Mouse (Mus musculus): ENCODE data around the gene Epn2. TPM values are rescaled to one million over a fixed set of nuclear protein-coding genes. Genes with fewer than 3 reads are reported as not detected.

Gene Epn2
- polyA plus RNA-seq, 1 experiment = 0.31 TPM

DNA sequence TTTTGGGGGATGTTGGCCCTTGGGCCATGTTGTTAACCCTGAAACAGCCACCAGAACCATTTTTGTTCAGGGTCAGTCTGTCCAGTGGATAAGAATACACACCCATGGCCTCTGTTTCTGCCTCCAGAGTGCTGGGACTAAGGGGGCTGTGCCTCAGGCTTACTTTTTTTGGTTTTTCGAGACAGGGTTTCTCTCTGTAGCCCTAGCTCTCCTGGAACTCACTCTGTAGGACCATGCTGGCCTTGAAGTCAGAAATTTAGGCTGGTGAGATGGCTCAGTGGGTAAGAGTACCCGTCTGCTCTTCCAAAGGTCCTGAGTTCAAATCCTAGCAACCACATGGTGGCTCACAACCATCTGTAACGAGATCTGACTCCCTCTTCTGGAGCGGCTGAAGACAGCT lies 100.7 kb downstream of the Epn2 start:
- Histone ChIP-seq H3K36me3 (replicated peaks; ENCODE audit: low read length) (no peaks in the 10 kb centered on the region), H3K4me3 (replicated peaks) (no peak overlapping the region), H3K4me1 (no peaks in the 10 kb centered on the region), H3K27me3 (replicated peaks) (peaks cover 58% of the 10 kb centered on the region), H3K9me3 (no peaks in the 10 kb centered on the region)
- TF ChIP-seq GATA1 (IDR thresholded peaks at IDR 0.05; ENCODE audit: borderline replicate concordance, low read length) (no peak), FLI1 (IDR thresholded peaks at IDR 0.05; ENCODE audit: low read length) (no peak)

DNA sequence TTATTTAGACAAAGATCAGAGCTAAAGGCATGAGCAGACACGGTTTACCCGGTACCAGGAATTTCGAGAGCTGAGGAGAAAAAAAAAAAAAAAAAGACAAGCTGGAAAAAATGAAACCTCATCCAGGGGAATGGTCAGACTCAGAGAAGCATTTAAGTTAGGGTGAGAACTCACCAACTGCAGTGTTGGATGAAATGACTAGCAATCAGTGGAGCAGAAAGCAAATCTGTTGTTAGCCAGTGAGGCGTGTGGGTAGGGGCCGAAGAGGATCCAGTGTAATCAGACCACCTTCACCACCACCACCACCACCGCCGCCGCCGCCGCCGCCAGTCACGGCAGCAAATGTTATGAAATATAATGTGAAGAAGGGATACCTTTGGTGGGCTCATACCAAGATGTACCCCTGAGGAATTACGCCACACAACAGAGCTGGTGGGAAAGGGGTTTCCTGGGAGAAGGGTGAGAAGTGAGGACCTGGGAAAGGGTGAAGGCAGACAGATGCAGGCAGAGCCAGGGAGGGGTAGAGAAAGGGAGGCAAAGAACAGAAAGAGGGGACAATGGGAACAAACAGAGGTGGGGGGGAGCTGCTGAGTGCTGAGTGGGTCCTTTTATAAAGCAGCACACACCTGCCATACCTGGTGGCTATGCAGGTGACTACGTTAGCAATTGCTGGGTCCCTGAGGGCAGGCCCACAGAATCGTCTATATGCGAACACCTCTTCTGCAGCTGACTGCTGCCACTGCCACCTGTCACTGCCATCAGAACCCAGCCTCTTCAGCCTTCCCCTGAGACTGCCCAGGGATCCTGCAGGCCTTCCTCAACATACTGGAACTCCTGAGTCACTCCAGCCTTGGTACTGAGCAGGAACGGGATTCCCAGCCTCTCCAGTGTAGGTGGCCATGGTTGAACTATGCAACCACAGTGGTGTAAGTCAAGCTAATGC lies 101.7 kb downstream of the Epn2 start:
- no peak for TF ChIP-seq FLI1 (IDR thresholded peaks at IDR 0.05; ENCODE audit: low read length)
- TF ChIP-seq GATA1 (IDR thresholded peaks at IDR 0.05; ENCODE audit: borderline replicate concordance, low read length) = no peak
- H3K4me1 ChIP-seq = no peaks in the 10 kb centered on the region
- H3K27me3 ChIP-seq (replicated peaks) = peaks cover 56% of the 10 kb centered on the region
- no peaks in the 10 kb centered on the region for H3K9me3 ChIP-seq
- no peaks in the 10 kb centered on the region for H3K36me3 ChIP-seq (replicated peaks; ENCODE audit: low read length)
- H3K4me3 ChIP-seq (replicated peaks) = no peak overlapping the region

DNA sequence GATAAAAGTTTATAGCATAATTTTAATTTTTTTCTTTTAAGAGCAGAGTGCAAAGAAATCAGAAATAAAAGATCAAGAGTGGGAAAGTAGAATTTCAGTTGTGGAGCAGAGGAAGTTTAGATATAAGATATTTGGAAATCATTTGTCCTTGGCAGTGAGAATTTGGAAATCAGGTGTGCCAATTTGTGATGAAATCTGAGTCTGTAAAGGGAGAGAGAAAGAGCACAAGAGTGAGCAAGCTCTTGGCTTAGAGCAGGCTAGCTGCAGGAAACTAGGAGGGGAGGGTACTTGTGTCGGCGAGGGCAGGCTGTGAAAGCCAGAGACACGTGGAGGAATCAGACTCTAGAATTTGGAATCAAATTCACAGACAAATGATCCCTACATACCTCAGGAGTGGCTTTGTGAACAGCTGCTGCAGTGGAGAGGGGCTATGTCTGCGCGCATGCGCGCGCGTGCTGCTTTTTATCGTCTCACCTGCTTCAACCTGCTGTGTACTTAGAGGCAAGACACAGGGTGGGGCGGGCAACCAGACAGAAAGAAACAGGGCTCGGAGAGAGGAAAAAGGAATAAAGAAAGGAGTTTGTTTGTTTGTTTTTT lies 102.6 kb downstream of the Epn2 start:
- no peaks in the 10 kb centered on the region for H3K9me3 ChIP-seq
- H3K4me3 ChIP-seq (replicated peaks) = no peak overlapping the region
- H3K4me1 ChIP-seq = no peaks in the 10 kb centered on the region
- no peak for TF ChIP-seq GATA1 (IDR thresholded peaks at IDR 0.05; ENCODE audit: borderline replicate concordance, low read length)
- no peaks in the 10 kb centered on the region for H3K36me3 ChIP-seq (replicated peaks; ENCODE audit: low read length)
- peaks cover 53% of the 10 kb centered on the region for H3K27me3 ChIP-seq (replicated peaks)

DNA sequence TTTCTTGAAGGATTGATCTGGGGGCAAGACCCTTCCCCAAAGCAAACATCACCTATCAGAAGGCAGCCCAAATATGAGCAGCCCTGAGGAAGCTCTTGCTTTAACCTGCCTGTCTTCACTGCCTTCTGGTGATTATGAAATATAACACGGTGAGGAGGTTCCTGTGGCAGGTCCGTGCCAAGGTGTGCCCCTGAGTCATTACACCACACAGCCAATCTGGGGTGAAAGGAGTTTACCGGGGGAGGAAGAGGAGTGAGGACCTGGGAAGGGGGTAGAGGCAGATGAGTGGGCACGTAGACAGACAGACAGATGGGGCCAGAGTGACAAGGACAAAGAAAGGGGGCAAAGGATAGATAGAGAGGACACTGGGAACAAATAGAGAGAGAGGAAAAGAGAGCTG lies 105.9 kb downstream of the Epn2 start:
- TF ChIP-seq FLI1 (IDR thresholded peaks at IDR 0.05; ENCODE audit: low read length) (no peak), GATA1 (IDR thresholded peaks at IDR 0.05; ENCODE audit: borderline replicate concordance, low read length) (no peak)
- no peak overlapping the region for H3K4me3 ChIP-seq (replicated peaks)

DNA sequence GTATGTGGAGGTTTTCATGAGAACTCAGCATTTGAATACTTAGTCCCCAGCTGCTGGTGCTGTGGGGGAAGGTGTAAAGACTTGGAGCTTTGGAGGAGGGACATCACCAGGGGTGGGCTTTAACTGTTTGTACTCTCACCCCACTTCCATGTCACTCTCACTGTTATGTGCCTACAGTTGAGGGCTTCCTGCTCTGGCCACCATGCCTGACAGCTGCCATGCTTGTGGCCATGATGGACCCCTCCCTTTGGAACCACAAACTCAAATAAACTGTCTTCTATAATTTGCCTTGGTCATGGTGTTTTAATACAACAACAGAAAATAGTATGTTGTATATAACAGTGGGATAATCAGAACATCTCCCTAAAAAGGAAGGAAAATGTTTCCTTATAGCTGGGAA lies 108.6 kb downstream of the Epn2 start:
- H3K4me3 ChIP-seq (replicated peaks) = no peak overlapping the region

More for the DNA sequence above, 105.9 kb downstream of the Epn2 start:
- H3K36me3 ChIP-seq (replicated peaks; ENCODE audit: low read length) = no peaks in the 10 kb centered on the region
- no peaks in the 10 kb centered on the region for H3K9me3 ChIP-seq
- peaks cover 51% of the 10 kb centered on the region for H3K27me3 ChIP-seq (replicated peaks)
- peaks cover 16% of the 10 kb centered on the region for H3K4me1 ChIP-seq

DNA sequence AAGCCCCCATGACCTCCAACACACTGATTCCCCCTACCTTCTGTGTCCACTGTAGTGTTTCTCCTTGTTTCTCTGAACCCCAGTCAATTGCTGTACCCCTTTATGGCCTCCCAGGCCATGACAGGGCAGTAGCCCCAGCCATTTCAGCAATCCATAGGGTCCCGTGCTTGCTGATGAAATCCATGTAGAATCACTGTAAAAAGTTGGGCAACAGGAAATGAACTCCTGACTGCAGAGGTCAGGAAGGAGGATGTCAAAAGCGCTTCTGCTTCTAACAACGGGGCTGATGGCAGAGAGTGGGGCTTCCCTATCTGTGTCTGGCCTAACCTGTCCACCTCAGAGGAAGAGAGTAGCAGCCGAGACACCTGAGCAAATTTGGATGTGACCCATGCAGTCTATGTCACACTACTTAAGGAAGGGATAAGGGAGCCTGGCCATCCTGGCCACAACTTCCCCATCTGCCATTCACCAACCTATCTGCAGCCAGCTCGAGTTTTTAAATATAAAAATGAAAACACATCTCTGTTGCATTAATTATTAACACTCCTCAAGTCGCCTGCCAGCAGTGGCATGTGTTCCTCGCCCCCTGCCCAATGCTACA lies 110.1 kb downstream of the Epn2 start:
- H3K27me3 ChIP-seq (replicated peaks) = peaks cover 55% of the 10 kb centered on the region
- H3K9me3 ChIP-seq = no peaks in the 10 kb centered on the region
- H3K36me3 ChIP-seq (replicated peaks; ENCODE audit: low read length) = no peaks in the 10 kb centered on the region
- no peak overlapping the region for H3K4me3 ChIP-seq (replicated peaks)
- TF ChIP-seq GATA1 (IDR thresholded peaks at IDR 0.05; ENCODE audit: borderline replicate concordance, low read length) (no peak), FLI1 (IDR thresholded peaks at IDR 0.05; ENCODE audit: low read length) (no peak)
- H3K4me1 ChIP-seq = peaks cover 16% of the 10 kb centered on the region

More for the DNA sequence above, 108.6 kb downstream of the Epn2 start:
- TF ChIP-seq GATA1 (IDR thresholded peaks at IDR 0.05; ENCODE audit: borderline replicate concordance, low read length) = no peak
- TF ChIP-seq FLI1 (IDR thresholded peaks at IDR 0.05; ENCODE audit: low read length) = no peak
- H3K36me3 ChIP-seq (replicated peaks; ENCODE audit: low read length) = no peaks in the 10 kb centered on the region
- peaks cover 16% of the 10 kb centered on the region for H3K4me1 ChIP-seq
- no peaks in the 10 kb centered on the region for H3K9me3 ChIP-seq
- peaks cover 52% of the 10 kb centered on the region for H3K27me3 ChIP-seq (replicated peaks)

DNA sequence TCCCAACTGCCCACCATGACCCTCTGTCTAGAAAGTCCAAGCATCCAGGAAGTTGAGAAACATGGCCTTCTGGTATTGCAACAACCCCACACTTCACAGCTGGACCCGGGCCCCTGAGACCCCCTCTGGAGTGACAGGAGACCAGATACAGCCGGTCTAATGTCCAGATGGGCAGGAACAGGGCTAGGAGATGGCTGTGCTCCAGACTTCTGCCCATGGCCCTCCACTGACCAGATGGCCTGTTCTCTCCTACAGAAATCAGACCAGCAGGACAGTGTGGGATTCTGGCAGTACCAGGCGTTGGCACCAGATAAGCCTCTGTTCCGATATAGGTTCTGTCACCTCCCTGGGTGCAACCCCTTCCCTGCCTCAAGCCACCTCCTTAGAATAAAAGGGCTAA lies 111.0 kb downstream of the Epn2 start:
- Histone ChIP-seq H3K36me3 (replicated peaks; ENCODE audit: low read length) (no peaks in the 10 kb centered on the region), H3K4me1 (peaks cover 16% of the 10 kb centered on the region), H3K9me3 (no peaks in the 10 kb centered on the region), H3K4me3 (replicated peaks) (peak overlapping the region; percentile 35), H3K27me3 (replicated peaks) (peaks cover 57% of the 10 kb centered on the region)
- TF ChIP-seq GATA1 (IDR thresholded peaks at IDR 0.05; ENCODE audit: borderline replicate concordance, low read length) (no peak), FLI1 (IDR thresholded peaks at IDR 0.05; ENCODE audit: low read length) (no peak)

Other genes with a start within 250 kb of the Epn2 start
- not detected in 2 replicates for gene Slc47a2, start 236.8 kb downstream of the Epn2 start, polyA plus RNA-seq (2012; ENCODE audit: insufficient read depth, low replicate concordance)
- gene Slc47a1, start 201.3 kb downstream of the Epn2 start, polyA plus RNA-seq (2012; ENCODE audit: insufficient read depth, low replicate concordance) = not detected in 2 replicates
- not detected in 2 replicates for gene Rnf112, start 125.6 kb downstream of the Epn2 start, polyA plus RNA-seq (2012; ENCODE audit: insufficient read depth, low replicate concordance)
- gene Mfap4, start 94.3 kb downstream of the Epn2 start, polyA plus RNA-seq (2012; ENCODE audit: insufficient read depth, low replicate concordance) = not detected in 2 replicates
- 20.6 and 21.5 TPM in 2 replicates for gene Mapk7, start 85.3 kb downstream of the Epn2 start, polyA plus RNA-seq (2012; ENCODE audit: insufficient read depth, low replicate concordance)
- gene B9d1, start 74.5 kb downstream of the Epn2 start, polyA plus RNA-seq (2012; ENCODE audit: insufficient read depth, low replicate concordance) = 4.7 TPM in 1 of 2 replicates, not detected in the other
- gene Grap, start 73.6 kb upstream of the Epn2 start, polyA plus RNA-seq (2012; ENCODE audit: insufficient read depth, low replicate concordance) = 5.2 and 14.2 TPM in 2 replicates
- 5.2 and 5.9 TPM in 2 replicates for gene Fam83g, start 104.4 kb upstream of the Epn2 start, polyA plus RNA-seq (2012; ENCODE audit: insufficient read depth, low replicate concordance)
- gene Slc5a10, start 141.1 kb upstream of the Epn2 start, polyA plus RNA-seq (2012; ENCODE audit: insufficient read depth, low replicate concordance) = 0.12 TPM in 1 of 2 replicates, not detected in the other
- gene Prpsap2, start 182.4 kb upstream of the Epn2 start, polyA plus RNA-seq (2012; ENCODE audit: insufficient read depth, low replicate concordance) = 8.9 TPM in 1 of 2 replicates, not detected in the other

Measured in megakaryocyte, embryonic 14.5 days (primary cell).